Mouse (Mus musculus) myocyte (in vitro differentiated cells): ENCODE data around the gene Efnb2.

ENCODE experiments used
- E2F4 ChIP-seq: IDR thresholded peaks from one replicate; pipeline ENCODE4 v1.6.1; 2011; ENCODE audit warnings: mild to moderate bottlenecking, control low read depth, moderate library complexity; ENCODE audit not compliant: insufficient read depth
- MAX ChIP-seq: IDR thresholded peaks from one replicate; pipeline ENCODE4 v1.6.1; 2011; ENCODE audit warnings: low read depth, mild to moderate bottlenecking, control low read depth
- MYOG ChIP-seq, 3 experiments: IDR thresholded peaks; one replicate each; pipeline ENCODE4 v1.6.1; 2011; ENCODE audit warnings: control low read depth in 2 of 3, low read depth in 2 of 3, mild to moderate bottlenecking in 2 of 3; ENCODE audit not compliant: insufficient read length in 2 of 3, control insufficient read depth in 1 of 3, insufficient read depth in 1 of 3
- POLR2A ChIP-seq: IDR thresholded peaks from one replicate; pipeline ENCODE4 v1.6.1; 2011; ENCODE audit warnings: low read depth, mild to moderate bottlenecking, control low read depth, moderate library complexity; ENCODE audit not compliant: insufficient read length
- REST ChIP-seq: IDR thresholded peaks from one replicate; pipeline ENCODE4 v1.6.1; 2011; ENCODE audit warnings: mild to moderate bottlenecking, control low read depth, moderate library complexity; ENCODE audit not compliant: insufficient read depth, insufficient read length

- no peak for TF ChIP-seq POLR2A
- no peak for TF ChIP-seq REST
- no peak for TF ChIP-seq MAX
- no peak for TF ChIP-seq MYOG (IDR thresholded peaks at IDR 0.05; ENCODE audit: control insufficient read depth in 1 of 3, insufficient read depth in 1 of 3, insufficient read length in 2 of 3, low read depth in 2 of 3)
- no peak for TF ChIP-seq E2F4
These were observed 57.2 kb downstream of the Efnb2 start for GRCm38 (mm10) chr8:8603875-8604274.
